Mouse (Mus musculus): ENCODE measurements at regions not wholly inside any gene's neighbourhood (a gene's known extent, or its start where the extent isn't known, plus 50 kb on each side); places are given as distances from the start of the nearest gene placed in this dataset.

GRCm38 (mm10) chr17:82731561-82731960 is 483.5 kb upstream of the Pkdcc start:
- no peak for DNase-seq (ENCODE audit: low spot score)
- Histone ChIP-seq H3K9me3 (ENCODE audit: control insufficient read depth, low read length) (no peaks in the 10 kb centered on the region), H3K4me3 (replicated peaks; ENCODE audit: low read length) (no peak overlapping the region), H3K27me3 (ENCODE audit: control insufficient read depth, insufficient read depth, low read length) (no peaks in the 10 kb centered on the region), H3K36me3 (ENCODE audit: control insufficient read depth, insufficient read depth, low read length) (no peaks in the 10 kb centered on the region), H3K27ac (replicated peaks; ENCODE audit: low read depth, low read length) (no peak overlapping the region), H3K9ac (ENCODE audit: low read depth, low read length, severe bottlenecking) (no peak overlapping the region), H3K4me1 (ENCODE audit: control insufficient read depth, insufficient read depth, low read length) (no peaks in the 10 kb centered on the region), H3K4me2 (replicated peaks; ENCODE audit: low read depth, low read length, severe bottlenecking) (no peak overlapping the region)
- TF ChIP-seq POLR2A (IDR thresholded peaks at IDR 0.05; ENCODE audit: borderline replicate concordance, extremely low read depth, insufficient read depth, insufficient read length), result no peak
- ATAC-seq (ENCODE audit: low FRiP score, low read depth), result no peak
- WGBS, result 68% methylated on average over 4 of the region's 4 CpGs

- WGBS, result 88% methylated on average over 1 of the region's 1 CpGs
- Histone ChIP-seq H3K9ac (ENCODE audit: low read depth, low read length, severe bottlenecking) (no peak overlapping the region), H3K27me3 (ENCODE audit: control insufficient read depth, insufficient read depth, low read length) (no peaks in the 10 kb centered on the region), H3K27ac (replicated peaks; ENCODE audit: low read depth, low read length) (no peak overlapping the region), H3K4me2 (replicated peaks; ENCODE audit: low read depth, low read length, severe bottlenecking) (no peak overlapping the region), H3K36me3 (ENCODE audit: control insufficient read depth, insufficient read depth, low read length) (no peaks in the 10 kb centered on the region), H3K4me3 (replicated peaks; ENCODE audit: low read length) (no peak overlapping the region), H3K9me3 (ENCODE audit: control insufficient read depth, low read length) (no peaks in the 10 kb centered on the region), H3K4me1 (ENCODE audit: control insufficient read depth, insufficient read depth, low read length) (no peaks in the 10 kb centered on the region)
- DNase-seq (ENCODE audit: low spot score) (no peak), ATAC-seq (ENCODE audit: low FRiP score, low read depth) (no peak)
- no peak for TF ChIP-seq POLR2A (IDR thresholded peaks at IDR 0.05; ENCODE audit: borderline replicate concordance, extremely low read depth, insufficient read depth, insufficient read length)
Observed at GRCm38 (mm10) chr17:82742445-82742844, 472.6 kb upstream of the Pkdcc start.

- Histone ChIP-seq H3K27me3 (ENCODE audit: control insufficient read depth, insufficient read depth, low read length) (no peaks in the 10 kb centered on the region), H3K4me3 (replicated peaks; ENCODE audit: low read length) (no peak overlapping the region), H3K9ac (ENCODE audit: low read depth, low read length, severe bottlenecking) (no peak overlapping the region), H3K4me1 (ENCODE audit: control insufficient read depth, insufficient read depth, low read length) (no peaks in the 10 kb centered on the region), H3K27ac (replicated peaks; ENCODE audit: low read depth, low read length) (no peak overlapping the region), H3K4me2 (replicated peaks; ENCODE audit: low read depth, low read length, severe bottlenecking) (no peak overlapping the region), H3K36me3 (ENCODE audit: control insufficient read depth, insufficient read depth, low read length) (no peaks in the 10 kb centered on the region), H3K9me3 (ENCODE audit: control insufficient read depth, low read length) (no peaks in the 10 kb centered on the region)
- no peak for DNase-seq (ENCODE audit: low spot score)
- ATAC-seq (ENCODE audit: low FRiP score, low read depth), result no peak
- no peak for TF ChIP-seq POLR2A (IDR thresholded peaks at IDR 0.05; ENCODE audit: borderline replicate concordance, extremely low read depth, insufficient read depth, insufficient read length)
- 65% methylated on average over 3 of the region's 3 CpGs for WGBS
Observed at GRCm38 (mm10) chr17:82757400-82757799, 457.7 kb upstream of the Pkdcc start.

GRCm38 (mm10) chr17:82779096-82779495 is 436.0 kb upstream of the Pkdcc start:
- H3K4me1 ChIP-seq (ENCODE audit: control insufficient read depth, insufficient read depth, low read length), result no peaks in the 10 kb centered on the region
- no peaks in the 10 kb centered on the region for H3K9me3 ChIP-seq (ENCODE audit: control insufficient read depth, low read length)
- no peak overlapping the region for H3K4me2 ChIP-seq (replicated peaks; ENCODE audit: low read depth, low read length, severe bottlenecking)
- no peak for TF ChIP-seq POLR2A (IDR thresholded peaks at IDR 0.05; ENCODE audit: borderline replicate concordance, extremely low read depth, insufficient read depth, insufficient read length)
- H3K9ac ChIP-seq (ENCODE audit: low read depth, low read length, severe bottlenecking), result no peak overlapping the region
- no peaks in the 10 kb centered on the region for H3K27me3 ChIP-seq (ENCODE audit: control insufficient read depth, insufficient read depth, low read length)
- no peak overlapping the region for H3K27ac ChIP-seq (replicated peaks; ENCODE audit: low read depth, low read length)
- H3K4me3 ChIP-seq (replicated peaks; ENCODE audit: low read length), result no peak overlapping the region
- no peaks in the 10 kb centered on the region for H3K36me3 ChIP-seq (ENCODE audit: control insufficient read depth, insufficient read depth, low read length)
- no peak for ATAC-seq (ENCODE audit: low FRiP score, low read depth)
- DNase-seq (ENCODE audit: low spot score), result no peak
- WGBS, result 53% methylated on average over 2 of the region's 2 CpGs

GRCm38 (mm10) chr17:82822129-82822528 is 393.0 kb upstream of the Pkdcc start:
- Histone ChIP-seq H3K27me3 (ENCODE audit: control insufficient read depth, insufficient read depth, low read length) (no peaks in the 10 kb centered on the region), H3K27ac (replicated peaks; ENCODE audit: low read depth, low read length) (no peak overlapping the region), H3K9me3 (ENCODE audit: control insufficient read depth, low read length) (peaks cover 7% of the 10 kb centered on the region; the same call in 1 of the 2 replicates), H3K4me1 (ENCODE audit: control insufficient read depth, insufficient read depth, low read length) (no peaks in the 10 kb centered on the region), H3K4me3 (replicated peaks; ENCODE audit: low read length) (no peak overlapping the region), H3K4me2 (replicated peaks; ENCODE audit: low read depth, low read length, severe bottlenecking) (no peak overlapping the region), H3K36me3 (ENCODE audit: control insufficient read depth, insufficient read depth, low read length) (no peaks in the 10 kb centered on the region), H3K9ac (ENCODE audit: low read depth, low read length, severe bottlenecking) (no peak overlapping the region)
- 76% methylated on average over 3 of the region's 3 CpGs for WGBS
- TF ChIP-seq POLR2A (IDR thresholded peaks at IDR 0.05; ENCODE audit: borderline replicate concordance, extremely low read depth, insufficient read depth, insufficient read length), result no peak
- DNase-seq (ENCODE audit: low spot score) (no peak), ATAC-seq (ENCODE audit: low FRiP score, low read depth) (no peak)

GRCm38 (mm10) chr17:82824057-82824456 is 391.0 kb upstream of the Pkdcc start:
- H3K4me1 ChIP-seq (ENCODE audit: control insufficient read depth, insufficient read depth, low read length), result no peaks in the 10 kb centered on the region
- H3K9me3 ChIP-seq (ENCODE audit: control insufficient read depth, low read length), result peaks cover 7% of the 10 kb centered on the region; the same call in 1 of the 2 replicates
- no peak overlapping the region for H3K4me2 ChIP-seq (replicated peaks; ENCODE audit: low read depth, low read length, severe bottlenecking)
- no peak overlapping the region for H3K4me3 ChIP-seq (replicated peaks; ENCODE audit: low read length)
- WGBS, result 73% methylated on average over 7 of the region's 7 CpGs
- no peak for TF ChIP-seq POLR2A (IDR thresholded peaks at IDR 0.05; ENCODE audit: borderline replicate concordance, extremely low read depth, insufficient read depth, insufficient read length)
- no peaks in the 10 kb centered on the region for H3K36me3 ChIP-seq (ENCODE audit: control insufficient read depth, insufficient read depth, low read length)
- H3K9ac ChIP-seq (ENCODE audit: low read depth, low read length, severe bottlenecking), result no peak overlapping the region
- ATAC-seq (ENCODE audit: low FRiP score, low read depth) (no peak), DNase-seq (ENCODE audit: low spot score) (no peak)
- H3K27me3 ChIP-seq (ENCODE audit: control insufficient read depth, insufficient read depth, low read length), result no peaks in the 10 kb centered on the region
- H3K27ac ChIP-seq (replicated peaks; ENCODE audit: low read depth, low read length), result no peak overlapping the region
